ENCODE assay signal across 18 mouse cellular contexts in genomic region chr17:84535226-84535625, GRCm38 (mm10). TPM values are rescaled to one million over a fixed set of nuclear protein-coding genes. Genes with fewer than 3 reads are reported as not detected.
DNase-seq lines count a peak whose midpoint lies in the region; ATAC-seq and TF ChIP-seq lines count a peak whose summit lies in the region.
"Had no signal": no experiment of that assay in that cellular context is flagged by ENCODE, and none has a peak within 500 bp of the region (broad histone marks: within the 10 kb centered on the region; RNA-seq: fewer than 3 reads in every experiment).

No protein-coding gene starts in this region.

- H3K27me3 ChIP-seq in heart, embryonic 10.5 days (ENCODE audit: insufficient read depth, poor library complexity, severe bottlenecking), result no peaks in the 10 kb centered on the region
- H3K27me3 ChIP-seq: embryonic facial prominence, embryonic 12.5 days; forebrain, embryonic 12.5 days; intestine, embryonic 15.5 days; liver, embryonic 13.5 days; midbrain, embryonic 12.5 days; Patski had no signal

- TF ChIP-seq CTCF in gastrocnemius, adult 2 months (IDR thresholded peaks at IDR 0.05), result no peak

- H3K9me3 ChIP-seq in heart, embryonic 10.5 days, result no peaks in the 10 kb centered on the region
- H3K9me3 ChIP-seq: embryonic facial prominence, embryonic 12.5 days; intestine, embryonic 15.5 days; liver, embryonic 13.5 days; midbrain, embryonic 12.5 days had no signal

- H3K4me3 ChIP-seq in heart, embryonic 10.5 days, result no peak overlapping the region
- no peak overlapping the region for H3K4me3 ChIP-seq in gastrocnemius, adult 2 months
- H3K4me3 ChIP-seq: embryonic facial prominence, embryonic 12.5 days; forebrain, embryonic 12.5 days; hindbrain, embryonic 10.5 days; intestine, embryonic 15.5 days; liver, embryonic 13.5 days; midbrain, embryonic 12.5 days had no signal

- no peak overlapping the region for H3K27ac ChIP-seq in heart, embryonic 10.5 days
- H3K27ac ChIP-seq in gastrocnemius, adult 2 months, result peak overlapping the region; percentile 62
- H3K27ac ChIP-seq: embryonic facial prominence, embryonic 12.5 days; forebrain, embryonic 12.5 days; hindbrain, embryonic 10.5 days; intestine, embryonic 15.5 days; liver, embryonic 13.5 days; midbrain, embryonic 12.5 days had no signal

- WGBS in heart, embryonic 10.5 days, result 84% methylated on average over 4 of the region's 4 CpGs

- peak; percentile 68 to 79 for DNase-seq in heart, adult 18-20 months
- DNase-seq in heart, embryonic 10.5 days (ENCODE audit: low spot score), result no peak
- peak; percentile 52 for DNase-seq in lung, postnatal 10 days
- no peak for DNase-seq in lung, postnatal 14 days
- peak; percentile 43 for DNase-seq in gastrocnemius, adult 2 months
- peak; percentile 59 for DNase-seq in heart, postnatal 4 days
- no peak for DNase-seq in neural tube, embryonic 10.5 days (ENCODE audit: extremely low spot score, low spot score)
- DNase-seq: cerebellum, postnatal 36 days; liver, embryonic 13.5 days; right cerebral cortex, postnatal 14 days; thymus, adult 18-20 months had no signal

- ATAC-seq in monocyte, adult 5-6 weeks (replicated peaks; ENCODE audit: insufficient number of reproducible peaks, low FRiP score, low TSS enrichment, poor library complexity, severe bottlenecking), result no peak
- ATAC-seq: intestine, embryonic 15.5 days; Patski had no signal

- intact Hi-C loops in gastrocnemius, adult 2 months (cut with DNase I), result no loop called here

- peaks cover 6% of the 10 kb centered on the region for H3K4me1 ChIP-seq in heart, embryonic 10.5 days
- H3K4me1 ChIP-seq: liver, embryonic 13.5 days had no signal

- H3K36me3 ChIP-seq in heart, embryonic 10.5 days, result no peaks in the 10 kb centered on the region; the same call in 1 of the 2 replicates
- H3K36me3 ChIP-seq: forebrain, embryonic 12.5 days; intestine, embryonic 15.5 days; liver, embryonic 13.5 days; midbrain, embryonic 12.5 days had no signal

RNA-seq across cellular contexts. Expression of gene Plekhh2, which starts 23.5 kb away (rescaled TPM):
- total RNA-seq in heart, adult 18-20 months (2021), result 1 to 10 TPM; 1.5 to 1.7 TPM
- polyA plus RNA-seq in heart, embryonic 10.5 days (2016; fragmentation: Nextera tagmentation; extraction: Ambion mirVana), result 3.6 and 3.9 TPM in 2 replicates
- total RNA-seq in gastrocnemius, adult 2 months (2021), result 1 to 10 TPM in 1 of 2 experiments, under 1 TPM in 1; 0.77 to 1.7 TPM
- 1 to 10 TPM; 6.3 to 6.4 TPM for total RNA-seq in heart, postnatal 4 days (2021)
- total RNA-seq in monocyte, adult 5-6 weeks (2017), result 0.10 TPM in 1 of 3 replicates, not detected in the others

Comparison
In these comparisons a context has a peak if more than half of its experiments do, and no peak if none do; other contexts are left out.
1. DNase-seq: peak in heart, adult 18-20 months (2 of 2), lung, postnatal 10 days (single experiment), gastrocnemius, adult 2 months (single experiment) and heart, postnatal 4 days (single experiment); none in heart, embryonic 10.5 days (single experiment), lung, postnatal 14 days (single experiment) and neural tube, embryonic 10.5 days (single experiment).